Mouse (Mus musculus): ENCODE results near the gene Cabp1.

The Cabp1 gene

GRCm38 (mm10) chr5:115124690-115125089, 69.5 kb downstream of the Cabp1 start:
- no peak for DNase-seq

GRCm38 (mm10) chr5:115120978-115121377, 73.2 kb downstream of the Cabp1 start:
- DNase-seq = no peak

GRCm38 (mm10) chr5:115118961-115119570, 75.1 kb downstream of the Cabp1 start, which contains the start of gene Acads:
Gene Acads (minus strand): TSS chr5:115119346.
- DNase-seq = peak; percentile 95

Data from kidney, postnatal 14 days (tissue).